Mouse (Mus musculus) G1E (cell line): ENCODE results near the gene Atg9b.

Source experiments
- CTCF ChIP-seq: IDR thresholded peaks from 2 replicates; pipeline ENCODE4 v1.5.1; 2012; ENCODE audit warnings: low read depth, low read length, inconsistent platforms, mixed read lengths
- GATA1 ChIP-seq: IDR thresholded peaks from 2 replicates; pipeline ENCODE4 v1.6.1; 2012; ENCODE audit warnings: borderline replicate concordance, low read length, inconsistent platforms, mixed read lengths
- POLR2AphosphoS5 ChIP-seq: IDR thresholded peaks from 2 replicates; pipeline ENCODE4 v1.6.1; 2012; ENCODE audit warnings: low read depth, low read length, inconsistent platforms; ENCODE audit not compliant: insufficient replicate concordance
- TAL1 ChIP-seq: conservative IDR thresholded peaks from 2 replicates; pipeline ENCODE4 v1.6.1; 2012; ENCODE audit warnings: low read depth, low read length, inconsistent platforms, mixed read lengths

GRCm38 (mm10) chr5:24374666-24375328 is 17.1 kb downstream of the Atg9b start:
- TF ChIP-seq CTCF (no peak), GATA1 (no peak), TAL1 (no peak), POLR2AphosphoS5 (no peak)
